ENCODE assay signal across 10 mouse cellular contexts in genomic region chr15:85605962-85606610, GRCm38 (mm10). TPM values are rescaled to one million over a fixed set of nuclear protein-coding genes. Genes with fewer than 3 reads are reported as not detected.
DNase-seq lines count a peak whose midpoint lies in the region; ATAC-seq and TF ChIP-seq lines count a peak whose summit lies in the region.
"Had no signal": no experiment of that assay in that cellular context is flagged by ENCODE, and none has a peak within 500 bp of the region (broad histone marks: within the 10 kb centered on the region; RNA-seq: fewer than 3 reads in every experiment).

No protein-coding gene starts in this region.

- no peaks in the 10 kb centered on the region for H3K36me3 ChIP-seq in heart, embryonic 12.5 days
- H3K36me3 ChIP-seq in C2C12 (ENCODE audit: control insufficient read depth, insufficient read depth): no peaks in the 10 kb centered on the region
- no peaks in the 10 kb centered on the region for H3K36me3 ChIP-seq in embryonic facial prominence, embryonic 14.5 days (ENCODE audit: control insufficient read depth, insufficient read depth, low read length)
- H3K36me3 ChIP-seq in lung, embryonic 16.5 days (ENCODE audit: control insufficient read depth, insufficient read depth, low read length): no peaks in the 10 kb centered on the region

- peak overlapping the region; percentile 12 for H3ac ChIP-seq in C2C12 (ENCODE audit: control insufficient read depth, insufficient read length, low read depth)

- H3K27me3 ChIP-seq in heart, embryonic 12.5 days (replicated peaks): peaks cover 8% of the 10 kb centered on the region; the same call in 1 of the 2 replicates
- H3K27me3 ChIP-seq in C2C12 (ENCODE audit: control insufficient read depth, insufficient read depth, insufficient read length): no peaks in the 10 kb centered on the region
- no peaks in the 10 kb centered on the region for H3K27me3 ChIP-seq in embryonic facial prominence, embryonic 14.5 days (replicated peaks; ENCODE audit: control insufficient read depth, insufficient read depth, low read length)
- no peaks in the 10 kb centered on the region for H3K27me3 ChIP-seq in lung, embryonic 16.5 days (ENCODE audit: control insufficient read depth, insufficient read depth, low read depth, low read length)

- H3K79me2 ChIP-seq in C2C12 (ENCODE audit: control insufficient read depth, insufficient read depth): no peaks in the 10 kb centered on the region

- no peak overlapping the region for H3K27ac ChIP-seq in heart, embryonic 12.5 days (ENCODE audit: poor library complexity, severe bottlenecking)
- no peak overlapping the region for H3K27ac ChIP-seq in embryonic facial prominence, embryonic 14.5 days (replicated peaks; ENCODE audit: low read depth, low read length)
- H3K27ac ChIP-seq in lung, embryonic 16.5 days (ENCODE audit: low read length): no peak overlapping the region

- no peak overlapping the region for H3K9ac ChIP-seq in heart, embryonic 12.5 days
- H3K9ac ChIP-seq in embryonic facial prominence, embryonic 14.5 days (ENCODE audit: low read depth, low read length): peak overlapping the region; percentile 30; the same call in 1 of the 2 replicates
- H3K9ac ChIP-seq in lung, embryonic 16.5 days (ENCODE audit: low read length): 0 out of 2 replicates have a peak overlapping the region, but pooled peaks have one; percentile 26

- H3K79me3 ChIP-seq in C2C12 (ENCODE audit: low read depth): no peaks in the 10 kb centered on the region

- TF ChIP-seq CTCF in C2C12 (IDR thresholded peaks at IDR 0.05; ENCODE audit: control insufficient read depth, insufficient read depth, insufficient read length): no peak

- H3K4me1 ChIP-seq in heart, embryonic 12.5 days (replicated peaks): peaks cover 9% of the 10 kb centered on the region
- peaks cover 5% of the 10 kb centered on the region for H3K4me1 ChIP-seq in embryonic facial prominence, embryonic 14.5 days (ENCODE audit: control insufficient read depth, insufficient read depth, low read length)
- H3K4me1 ChIP-seq in lung, embryonic 16.5 days (replicated peaks; ENCODE audit: control insufficient read depth, insufficient read depth, low read length): peaks cover 14% of the 10 kb centered on the region

- peak; percentile 43 for DNase-seq in heart, adult 8-10 months (ENCODE audit: low spot score)
- DNase-seq in embryonic facial prominence, embryonic 14.5 days (ENCODE audit: low spot score): no peak
- DNase-seq in natural killer cell, adult 2 months (ENCODE audit: low spot score in 2 of 2): no peak
- no peak for DNase-seq in thymus, postnatal 25 days

- H3K9me3 ChIP-seq in heart, embryonic 12.5 days (replicated peaks): no peaks in the 10 kb centered on the region
- H3K9me3 ChIP-seq in embryonic facial prominence, embryonic 14.5 days (ENCODE audit: control insufficient read depth, low read length): no peaks in the 10 kb centered on the region
- no peaks in the 10 kb centered on the region for H3K9me3 ChIP-seq in lung, embryonic 16.5 days (ENCODE audit: control insufficient read depth, low read length)

- 52% methylated on average over 17 of the region's 17 CpGs for WGBS in heart, embryonic 12.5 days
- 35% methylated on average over 17 of the region's 17 CpGs for WGBS in embryonic facial prominence, embryonic 14.5 days
- WGBS in lung, embryonic 16.5 days: 34% methylated on average over 17 of the region's 17 CpGs

- no peak for ATAC-seq in heart, embryonic 12.5 days (ENCODE audit: insufficient number of reproducible peaks, low FRiP score)
- ATAC-seq in embryonic facial prominence, embryonic 14.5 days (ENCODE audit: low read depth): no peak
- ATAC-seq in lung, embryonic 16.5 days (ENCODE audit: low read depth): no peak
- ATAC-seq in monocyte, adult 5-6 weeks (replicated peaks; ENCODE audit: insufficient number of reproducible peaks, low FRiP score, low TSS enrichment, poor library complexity, severe bottlenecking): no peak

- H3K4me2 ChIP-seq in heart, embryonic 12.5 days: no peak overlapping the region
- H3K4me2 ChIP-seq in embryonic facial prominence, embryonic 14.5 days (ENCODE audit: low read depth, low read length): peak overlapping the region; percentile 23
- 0 out of 2 replicates have a peak overlapping the region, but pooled peaks have one; percentile 3 for H3K4me2 ChIP-seq in lung, embryonic 16.5 days (ENCODE audit: low read depth, low read length)

- no peak overlapping the region for H3K4me3 ChIP-seq in heart, embryonic 12.5 days
- H3K4me3 ChIP-seq in C2C12 (ENCODE audit: insufficient read depth, poor library complexity, severe bottlenecking): no peak overlapping the region
- no peak overlapping the region; the same call in 1 of the 2 replicates for H3K4me3 ChIP-seq in embryonic facial prominence, embryonic 14.5 days (ENCODE audit: low read depth, low read length)
- H3K4me3 ChIP-seq in lung, embryonic 16.5 days (ENCODE audit: low read length): no peak overlapping the region
- H3K4me3 ChIP-seq: erythroblast, embryonic 14.5 days had no signal

TF ChIP-seq in C2C12, 6 proteins besides CTCF, POLR2A, EP300 and RAD21:
- TF ChIP-seq MYOG (IDR thresholded peaks at IDR 0.05; ENCODE audit: control insufficient read depth, extremely low read depth, insufficient read length) (no peak), FOSL1 (IDR thresholded peaks at IDR 0.05; ENCODE audit: insufficient read depth, low read length, poor library complexity, severe bottlenecking) (no peak), CEBPB (IDR thresholded peaks at IDR 0.05; ENCODE audit: low read depth) (no peak), MYOD1 (IDR thresholded peaks at IDR 0.05; ENCODE audit: control insufficient read depth, insufficient read length, low read depth) (peak; percentile 99), USF1 (IDR thresholded peaks at IDR 0.05; ENCODE audit: low read depth) (no peak), MAX (IDR thresholded peaks at IDR 0.05) (peak; percentile 55)
TF ChIP-seq in C2C12: peak in this region for 2.

RNA-seq across cellular contexts. Expression of gene Wnt7b, which starts 23.8 kb away (rescaled TPM):
- total RNA-seq in heart, adult 8-10 months (2022): under 1 TPM in 3 of 4 experiments, not detected in 1; 0.06 to 0.19 (median 0.14) TPM
- 1.3 and 1.5 TPM in 2 replicates for polyA plus RNA-seq in heart, embryonic 12.5 days (2016; fragmentation: Nextera tagmentation; extraction: Ambion mirVana)
- 2.5 TPM for polyA plus RNA-seq in C2C12 (2012; fragmentation: generic; extraction: Trizol)
- 15.7 and 17.8 TPM in 2 replicates for polyA plus RNA-seq in embryonic facial prominence, embryonic 14.5 days (2014; fragmentation: Nextera tagmentation; extraction: Ambion mirVana)
- 40.2 and 44.8 TPM in 2 replicates for polyA plus RNA-seq in lung, embryonic 16.5 days (2015; fragmentation: Nextera tagmentation; extraction: Ambion mirVana)
- total RNA-seq in monocyte, adult 5-6 weeks (2017): not detected in 3 replicates
- total RNA-seq: megakaryocyte-erythroid progenitor cell, adult 5-6 weeks had no signal
- polyA plus RNA-seq: erythroblast, embryonic 14.5 days had no signal
